Mouse (Mus musculus) liver, embryonic 15.5 days (tissue): ENCODE measurements around the gene 1110008P14Rik. TPM values are rescaled to one million over a fixed set of nuclear protein-coding genes. Genes with fewer than 3 reads are reported as not detected.

Experiments used
- ATAC-seq: fragments of 200-750 bp; cut with Nextera tagmentation; 2 replicates; pipeline ENCODE4 v1.8.0; 2017; ENCODE audit warnings: moderate number of reproducible peaks, mild to moderate bottlenecking, moderate library complexity; ENCODE audit not compliant: insufficient read depth
- H3K27ac ChIP-seq: fragments of 300-500 bp; sonication (generic); replicated peaks from 2 replicates; pipeline ENCODE4 v1.5.1; 2015; ENCODE audit warnings: mild to moderate bottlenecking, inconsistent platforms
- H3K27me3 ChIP-seq: fragments of 300-500 bp; sonication (generic); 2 replicates; pipeline ENCODE4 v1.6.1; 2015; ENCODE audit warnings: mild to moderate bottlenecking, inconsistent platforms
- H3K36me3 ChIP-seq: fragments of 300-500 bp; sonication (generic); replicated peaks from 2 replicates; pipeline ENCODE4 v1.6.1; 2015; ENCODE audit warnings: moderate library complexity, mild to moderate bottlenecking, inconsistent platforms
- H3K4me1 ChIP-seq: fragments of 300-500 bp; sonication (generic); replicated peaks from 2 replicates; pipeline ENCODE4 v1.6.1; 2015; ENCODE audit warnings: inconsistent platforms
- H3K4me2 ChIP-seq: fragments of 300-500 bp; sonication (generic); 2 replicates; pipeline ENCODE4 v1.6.1; 2015; ENCODE audit warnings: moderate library complexity, mild to moderate bottlenecking, inconsistent platforms
- H3K4me3 ChIP-seq: fragments of 300-500 bp; sonication (generic); replicated peaks from 2 replicates; pipeline ENCODE4 v1.5.1; 2015; ENCODE audit warnings: mild to moderate bottlenecking, inconsistent platforms
- H3K9ac ChIP-seq: fragments of 300-500 bp; sonication (generic); 2 replicates; pipeline ENCODE4 v1.6.1; 2015; ENCODE audit warnings: moderate library complexity, mild to moderate bottlenecking, inconsistent platforms
- H3K9me3 ChIP-seq: fragments of 300-500 bp; sonication (generic); replicated peaks from 2 replicates; pipeline ENCODE4 v1.6.1; 2016; ENCODE audit warnings: inconsistent platforms
- WGBS: fragments of 180-500 bp; shearing (Covaris S2); methylation state at CpG from one replicate; pipeline ENCODE4 v1.1.7; 2015; ENCODE audit warnings: mixed read lengths; ENCODE audit not compliant: insufficient replicate concordance; 5-methylcytosine and 5-hydroxymethylcytosine counted together
- polyA plus RNA-seq: library from polyadenylated mRNA; unstranded; fragments of >200 nt; fragmentation: Nextera tagmentation; extraction: Ambion mirVana; gene quantifications from 2 replicates; pipeline ENCODE4 v1.2.1, GENCODE M21; 2015

Gene 1110008P14Rik
- 25.0 and 29.0 TPM in 2 replicates for polyA plus RNA-seq

- Histone ChIP-seq H3K4me2 (peak within 1 kb of the TSS; percentile 98), H3K4me3 (peak within 1 kb of the TSS; percentile 68), H3K36me3 (peaks cover 29% of the 10 kb centered on the region), H3K9ac (peak within 1 kb of the TSS; percentile 69), H3K4me1 (peaks cover 25% of the 10 kb centered on the region), H3K27ac (peak within 1 kb of the TSS; percentile 74), H3K27me3 (peaks cover 36% of the 10 kb centered on the region), H3K9me3 (no peaks in the 10 kb centered on the region)
- WGBS = under 1% methylated on average over 47 of the region's 47 CpGs
- peak; percentile 92 for ATAC-seq
These were observed at the start of gene 1110008P14Rik for GRCm38 (mm10) chr2:32381775-32382223. Gene 1110008P14Rik, minus strand, starts transcription at chr2:32381938.

- Histone ChIP-seq H3K9ac (no peak overlapping the region), H3K27ac (no peak overlapping the region), H3K4me2 (no peak overlapping the region), H3K4me1 (peaks cover 36% of the 10 kb centered on the region), H3K9me3 (no peaks in the 10 kb centered on the region), H3K27me3 (no peaks in the 10 kb centered on the region), H3K4me3 (no peak overlapping the region), H3K36me3 (no peaks in the 10 kb centered on the region)
- WGBS = 58% methylated on average over 18 of the region's 18 CpGs
- ATAC-seq = no peak
These were observed 49.3 kb upstream of the 1110008P14Rik start for GRCm38 (mm10) chr2:32430701-32431676.

GRCm38 (mm10) chr2:32429215-32429891 is 47.6 kb upstream of the 1110008P14Rik start:
- no peak overlapping the region for H3K4me3 ChIP-seq
- 36% methylated on average over 4 of the region's 4 CpGs for WGBS
- H3K4me2 ChIP-seq = no peak overlapping the region
- no peak for ATAC-seq
- H3K36me3 ChIP-seq = no peaks in the 10 kb centered on the region
- no peaks in the 10 kb centered on the region for H3K27me3 ChIP-seq
- no peak overlapping the region for H3K9ac ChIP-seq
- no peaks in the 10 kb centered on the region for H3K9me3 ChIP-seq
- H3K27ac ChIP-seq = no peak overlapping the region
- H3K4me1 ChIP-seq = peaks cover 50% of the 10 kb centered on the region

GRCm38 (mm10) chr2:32428262-32428722 is 46.6 kb upstream of the 1110008P14Rik start:
- WGBS = 44% methylated on average over 8 of the region's 8 CpGs
- Histone ChIP-seq H3K27ac (no peak overlapping the region), H3K4me1 (peaks cover 60% of the 10 kb centered on the region), H3K36me3 (no peaks in the 10 kb centered on the region), H3K4me3 (no peak overlapping the region), H3K9me3 (no peaks in the 10 kb centered on the region), H3K27me3 (no peaks in the 10 kb centered on the region), H3K4me2 (peak overlapping the region; percentile 4; the same call in 1 of the 2 replicates), H3K9ac (no peak overlapping the region)
- no peak; the same call in 1 of the 2 replicates for ATAC-seq

GRCm38 (mm10) chr2:32427720-32428119 is 46.0 kb upstream of the 1110008P14Rik start:
- ATAC-seq = no peak
- H3K27me3 ChIP-seq = no peaks in the 10 kb centered on the region
- H3K4me2 ChIP-seq = no peak overlapping the region
- no peaks in the 10 kb centered on the region for H3K9me3 ChIP-seq
- no peak overlapping the region for H3K4me3 ChIP-seq
- 66% methylated on average over 5 of the region's 5 CpGs for WGBS
- no peak overlapping the region for H3K9ac ChIP-seq
- no peak overlapping the region for H3K27ac ChIP-seq
- H3K4me1 ChIP-seq = peaks cover 66% of the 10 kb centered on the region
- no peaks in the 10 kb centered on the region for H3K36me3 ChIP-seq

- Histone ChIP-seq H3K4me3 (no peak overlapping the region), H3K4me1 (peaks cover 76% of the 10 kb centered on the region), H3K9ac (no peak overlapping the region), H3K9me3 (no peaks in the 10 kb centered on the region), H3K27ac (no peak overlapping the region), H3K4me2 (no peak overlapping the region), H3K27me3 (no peaks in the 10 kb centered on the region), H3K36me3 (peaks cover 7% of the 10 kb centered on the region)
- WGBS = 91% methylated on average over 1 of the region's 1 CpGs
- no peak for ATAC-seq
These were observed 44.4 kb upstream of the 1110008P14Rik start for GRCm38 (mm10) chr2:32426141-32426540.

- H3K4me1 ChIP-seq = peaks cover 75% of the 10 kb centered on the region
- H3K27ac ChIP-seq = no peak overlapping the region
- no peaks in the 10 kb centered on the region for H3K27me3 ChIP-seq
- H3K9me3 ChIP-seq = no peaks in the 10 kb centered on the region
- peaks cover 13% of the 10 kb centered on the region for H3K36me3 ChIP-seq
- H3K9ac ChIP-seq = no peak overlapping the region
- no peak overlapping the region for H3K4me2 ChIP-seq
- no peak overlapping the region for H3K4me3 ChIP-seq
- no peak for ATAC-seq
- WGBS = 77% methylated on average over 5 of the region's 5 CpGs
These were observed 43.8 kb upstream of the 1110008P14Rik start for GRCm38 (mm10) chr2:32425568-32425967.

GRCm38 (mm10) chr2:32424796-32425195 is 43.1 kb upstream of the 1110008P14Rik start:
- peak overlapping the region; percentile 63; the same call in 1 of the 2 replicates for H3K4me2 ChIP-seq
- peaks cover 80% of the 10 kb centered on the region for H3K4me1 ChIP-seq
- H3K27me3 ChIP-seq = no peaks in the 10 kb centered on the region
- ATAC-seq = no peak
- 49% methylated on average over 3 of the region's 3 CpGs for WGBS
- H3K27ac ChIP-seq = peak overlapping the region; percentile 55
- no peak overlapping the region for H3K4me3 ChIP-seq
- no peak overlapping the region for H3K9ac ChIP-seq
- H3K36me3 ChIP-seq = peaks cover 20% of the 10 kb centered on the region
- no peaks in the 10 kb centered on the region for H3K9me3 ChIP-seq

- peaks cover 74% of the 10 kb centered on the region for H3K4me1 ChIP-seq
- ATAC-seq = peak; percentile 84
- no peaks in the 10 kb centered on the region for H3K9me3 ChIP-seq
- peaks cover 31% of the 10 kb centered on the region for H3K36me3 ChIP-seq
- WGBS = 14% methylated on average over 14 of the region's 14 CpGs
- peak overlapping the region; percentile 73 for H3K27ac ChIP-seq
- peak overlapping the region; percentile 63 for H3K4me2 ChIP-seq
- no peaks in the 10 kb centered on the region for H3K27me3 ChIP-seq
- peak overlapping the region; percentile 33 for H3K9ac ChIP-seq
- peak overlapping the region; percentile 48 for H3K4me3 ChIP-seq
These were observed 42.0 kb upstream of the 1110008P14Rik start for GRCm38 (mm10) chr2:32423481-32424331.

- H3K9ac ChIP-seq = no peak overlapping the region
These were observed 40.1 kb upstream of the 1110008P14Rik start for GRCm38 (mm10) chr2:32421851-32422251.

More at GRCm38 (mm10) chr2:32421851-32422251, 40.1 kb upstream of the 1110008P14Rik start:
- Histone ChIP-seq H3K36me3 (peaks cover 48% of the 10 kb centered on the region), H3K4me3 (no peak overlapping the region), H3K27ac (no peak overlapping the region), H3K27me3 (no peaks in the 10 kb centered on the region), H3K4me1 (peaks cover 66% of the 10 kb centered on the region), H3K4me2 (0 out of 2 replicates have a peak overlapping the region, but pooled peaks have one; percentile 63), H3K9me3 (no peaks in the 10 kb centered on the region)
- 77% methylated on average over 6 of the region's 6 CpGs for WGBS
- ATAC-seq = no peak
